Mouse (Mus musculus) lung, adult 2 months (tissue): Measurements from ENCODE around the gene Aldh3b2.

Source experiments
- CTCF ChIP-seq: fragments of 200-500 bp; IDR thresholded peaks from 2 replicates; pipeline ENCODE4 v1.5.1; 2011; ENCODE audit warnings: mild to moderate bottlenecking, low read length, control low read depth; ENCODE audit not compliant: insufficient read depth
- POLR2A ChIP-seq: fragments of 200-500 bp; IDR thresholded peaks from 2 replicates; pipeline ENCODE4 v1.6.1; 2011; ENCODE audit warnings: low read depth, mild to moderate bottlenecking, control low read depth, low read length, borderline replicate concordance; ENCODE audit errors: extremely low read depth

DNA sequence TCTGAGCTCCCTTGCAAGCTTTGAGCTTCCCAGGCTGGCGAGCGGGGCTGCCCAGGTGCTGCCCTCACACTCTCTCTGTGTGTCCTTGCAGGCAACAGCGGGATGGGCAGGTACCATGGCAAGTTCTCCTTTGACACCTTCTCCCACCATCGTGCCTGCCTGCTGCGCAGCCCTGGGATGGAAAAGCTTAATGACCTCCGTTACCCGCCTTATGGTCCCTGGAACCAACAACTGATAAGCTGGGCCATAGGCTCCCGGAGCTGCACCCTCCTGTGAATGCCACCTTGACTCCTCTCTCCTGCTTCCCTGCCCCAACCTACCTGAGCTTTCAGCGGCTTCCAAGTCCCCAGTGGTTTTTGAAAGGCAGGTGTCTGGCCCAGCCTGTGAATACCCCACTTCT, 8.8 kb downstream of the Aldh3b2 start:
- TF ChIP-seq CTCF (no peak), POLR2A (no peak)
